Mouse (Mus musculus) MEL (cell line): ENCODE measurements around the gene Timp1. TPM values are rescaled to one million over a fixed set of nuclear protein-coding genes. Genes with fewer than 3 reads are reported as not detected.

Experiments
- DNase-seq: peaks from one replicate; pipeline ENCODE4 v3.0.0; 2011; ENCODE audit warnings: low read depth, low spot score
- H3K27ac ChIP-seq: 2 replicates; pipeline ENCODE4 v1.5.1; 2012; ENCODE audit warnings: low read depth, mild to moderate bottlenecking, control low read depth, low read length, moderate library complexity; ENCODE audit not compliant: control insufficient read depth
- H3K27me3 ChIP-seq, 2 experiments: fragments of 150-350 bp in 1 of 2; sonication (generic) in 1 of 2; 2 replicates each; pipeline ENCODE4 v1.6.1; 2012; ENCODE audit warnings: low read length in 2 of 2, mild to moderate bottlenecking in 2 of 2, improper control_type of control experiment in 1 of 2, moderate library complexity in 1 of 2; ENCODE audit not compliant: insufficient read depth in 2 of 2, control insufficient read depth in 1 of 2
- H3K36me3 ChIP-seq, 2 experiments: 2 replicates each; pipeline ENCODE4 v1.6.1; 2012 to 2014; ENCODE audit warnings: low read length in 2 of 2, improper control_type of control experiment in 1 of 2, inconsistent platforms in 1 of 2, mild to moderate bottlenecking in 1 of 2; ENCODE audit not compliant: insufficient read depth in 2 of 2, control insufficient read depth in 1 of 2
- H3K4me1 ChIP-seq, 2 experiments: fragments of 150-350 bp in 1 of 2; sonication (generic) in 1 of 2; 2 replicates each; pipeline ENCODE4 v1.6.1; 2012; ENCODE audit warnings: low read length in 2 of 2, improper control_type of control experiment in 1 of 2, mild to moderate bottlenecking in 1 of 2; ENCODE audit not compliant: insufficient read depth in 2 of 2, control insufficient read depth in 1 of 2
- H3K4me3 ChIP-seq, 2 experiments: fragments of 150-350 bp in 1 of 2; sonication (generic) in 1 of 2; 2 replicates each; pipeline ENCODE4 v1.5.1; 2012; ENCODE audit warnings: low read depth in 2 of 2, low read length in 2 of 2, mild to moderate bottlenecking in 2 of 2, moderate library complexity in 2 of 2, control low read depth in 1 of 2, improper control_type of control experiment in 1 of 2; ENCODE audit not compliant: control insufficient read depth in 1 of 2, insufficient read depth in 1 of 2
- H3K79me2 ChIP-seq: 2 replicates; pipeline ENCODE4 v1.6.1; 2012; ENCODE audit warnings: mild to moderate bottlenecking, low read length, moderate library complexity; ENCODE audit not compliant: control insufficient read depth, poor library complexity, insufficient read depth
- H3K9ac ChIP-seq: 2 replicates; pipeline ENCODE4 v1.6.1; 2012; ENCODE audit warnings: low read depth, mild to moderate bottlenecking, control low read depth, low read length, moderate library complexity; ENCODE audit not compliant: control insufficient read depth, poor library complexity, severe bottlenecking
- H3K9me3 ChIP-seq: fragments of 150-350 bp; sonication (generic); replicated peaks from 2 replicates; pipeline ENCODE4 v1.6.1; 2012; ENCODE audit warnings: mild to moderate bottlenecking, low read length, improper control_type of control experiment, moderate library complexity; ENCODE audit not compliant: insufficient read depth
- KAT2A ChIP-seq: conservative IDR thresholded peaks from 2 replicates; pipeline ENCODE4 v1.6.1; 2012; ENCODE audit warnings: low read depth, low read length, improper control_type of control experiment, inconsistent platforms
- MAX ChIP-seq: IDR thresholded peaks from 2 replicates; pipeline ENCODE4 v1.6.1; 2011; ENCODE audit warnings: low read length, improper control_type of control experiment
- POLR2A ChIP-seq, 2 experiments: IDR thresholded peaks; 2 replicates each; pipeline ENCODE4 v1.6.1; 2011 to 2012; ENCODE audit warnings: low read length in 2 of 2, mild to moderate bottlenecking in 2 of 2, control low read depth in 1 of 2, improper control_type of control experiment in 1 of 2, low read depth in 1 of 2, moderate library complexity in 1 of 2; ENCODE audit not compliant: control insufficient read depth in 1 of 2, insufficient read depth in 1 of 2, poor library complexity in 1 of 2
- POLR2AphosphoS2 ChIP-seq: IDR thresholded peaks from 2 replicates; pipeline ENCODE4 v1.6.1; 2011; ENCODE audit warnings: low read length, improper control_type of control experiment
- POLR2AphosphoS5 ChIP-seq: IDR thresholded peaks from 2 replicates; pipeline ENCODE4 v1.6.1; 2012; ENCODE audit warnings: low read depth, borderline replicate concordance, mild to moderate bottlenecking, inconsistent platforms, low read length, moderate library complexity, mixed read lengths
- SMC3 ChIP-seq: IDR thresholded peaks from 2 replicates; pipeline ENCODE4 v1.6.1; 2011; ENCODE audit warnings: low read depth, low read length, improper control_type of control experiment
- TCF12 ChIP-seq: IDR thresholded peaks from 2 replicates; pipeline ENCODE4 v1.6.1; 2014; ENCODE audit warnings: low read depth, mild to moderate bottlenecking, inconsistent platforms, low read length, improper control_type of control experiment, moderate library complexity
- USF1 ChIP-seq: IDR thresholded peaks from 2 replicates; pipeline ENCODE4 v1.6.1; 2014; ENCODE audit warnings: low read depth, mild to moderate bottlenecking, inconsistent platforms, low read length, improper control_type of control experiment, moderate library complexity
- polyA plus RNA-seq, 2 experiments: library from polyadenylated mRNA; stranded (reverse) in 1 of 2; unstranded in 1 of 2; fragments of >175 nt in 1 of 2; fragments of >200 nt in 1 of 2; gene quantifications; 2 replicates each; pipeline versions ENCODE4 v1.2.1 to v1.2.4; 2012; ENCODE audit warnings: low replicate concordance in 2 of 2, low read depth in 1 of 2; ENCODE audit not compliant: insufficient read length in 2 of 2, insufficient read depth in 1 of 2, missing spikeins in 1 of 2
- total RNA-seq: library from RNA; depleted of rRNA; stranded (reverse); fragments of 300-350 nt; gene quantifications from 2 replicates; pipeline ENCODE4 v1.2.3, GENCODE M21; 2012

Gene Timp1
- total and polyA plus RNA-seq, 3 experiments = 0.27 to 0.49 TPM; not detected in 1

GRCm38 (mm10) chrX:20861453-20862104, 8.4 kb upstream of the Timp1 start:
- peaks cover 0 to 4% of the 10 kb centered on the region in 2 experiments; a peak in 1 of 4 replicates for H3K36me3 ChIP-seq
- H3K9ac ChIP-seq = no peak overlapping the region
- no peak overlapping the region for H3K4me3 ChIP-seq
- no peaks in the 10 kb centered on the region for H3K4me1 ChIP-seq
- no peak overlapping the region for H3K27ac ChIP-seq
- H3K79me2 ChIP-seq = no peaks in the 10 kb centered on the region
- TF ChIP-seq POLR2A (IDR thresholded peaks at IDR 0.05; ENCODE audit: control insufficient read depth in 1 of 2, insufficient read depth in 1 of 2, low read depth in 1 of 2, low read length in 2 of 2, poor library complexity in 1 of 2) (0 out of 4 replicates have a peak, but pooled peaks of 1 of the 2 experiments have one; percentile 21), KAT2A (no peak), TCF12 (no peak)
- no peaks in the 10 kb centered on the region for H3K27me3 ChIP-seq
- no peaks in the 10 kb centered on the region for H3K9me3 ChIP-seq
- DNase-seq = no peak

GRCm38 (mm10) chrX:20862105-20863065, 7.6 kb upstream of the Timp1 start:
- no peaks in the 10 kb centered on the region for H3K27me3 ChIP-seq
- TF ChIP-seq POLR2A (IDR thresholded peaks at IDR 0.05; ENCODE audit: control insufficient read depth in 1 of 2, insufficient read depth in 1 of 2, low read depth in 1 of 2, low read length in 2 of 2, poor library complexity in 1 of 2) (peak in 1 of 2 experiments; percentile 24; a peak in 1 of 4 replicates), SMC3 (no peak)
- H3K4me3 ChIP-seq = no peak overlapping the region
- H3K9me3 ChIP-seq = no peaks in the 10 kb centered on the region
- no peak for DNase-seq
- H3K27ac ChIP-seq = no peak overlapping the region
- H3K36me3 ChIP-seq = peaks cover 0 to 4% of the 10 kb centered on the region in 2 experiments; a peak in 1 of 4 replicates
- H3K9ac ChIP-seq = no peak overlapping the region
- no peaks in the 10 kb centered on the region for H3K4me1 ChIP-seq
- H3K79me2 ChIP-seq = no peaks in the 10 kb centered on the region

GRCm38 (mm10) chrX:20863161-20864101, 6.5 kb upstream of the Timp1 start:
- no peak overlapping the region for H3K4me3 ChIP-seq
- TF ChIP-seq MAX (no peak), USF1 (no peak), POLR2AphosphoS2 (no peak), POLR2AphosphoS5 (no peak)
- no peaks in the 10 kb centered on the region for H3K9me3 ChIP-seq
- peaks cover 0 to 2% of the 10 kb centered on the region in 2 experiments; a peak in 1 of 4 replicates for H3K36me3 ChIP-seq
- H3K79me2 ChIP-seq = no peaks in the 10 kb centered on the region
- no peak overlapping the region for H3K27ac ChIP-seq
- no peaks in the 10 kb centered on the region for H3K27me3 ChIP-seq
- no peaks in the 10 kb centered on the region for H3K4me1 ChIP-seq
- no peak for DNase-seq
- no peak overlapping the region for H3K9ac ChIP-seq
